Mouse (Mus musculus) testis, postnatal 14 days (tissue): ENCODE data around the gene Zfp148.
A peak's percentile ranks its signal among the peaks of the same experiment; 100 is the strongest.
"Not testable (repeated sequence)": the region's sequence is repeated elsewhere in the genome, so short reads cannot be mapped to it uniquely, and the experiment has no call there.

Source experiments
- DNase-seq: peaks from one replicate; pipeline ENCODE4 v3.0.0; 2021; ENCODE audit warnings: low spot score

The Zfp148 gene

GRCm38 (mm10) chr16:33381614-33382245 lies 1.1 kb downstream of the Zfp148 start:
- DNase-seq = no peak

- no peak for DNase-seq
Measured at GRCm38 (mm10) chr16:33382341-33382740, 1.7 kb downstream of the Zfp148 start.

GRCm38 (mm10) chr16:33383584-33383983 lies 2.9 kb downstream of the Zfp148 start:
- no peak for DNase-seq

- DNase-seq = not testable (repeated sequence)
Measured at GRCm38 (mm10) chr16:33384057-33384456, 3.4 kb downstream of the Zfp148 start.

GRCm38 (mm10) chr16:33387013-33387412 lies 6.4 kb downstream of the Zfp148 start:
- DNase-seq = no peak

GRCm38 (mm10) chr16:33387420-33387819 lies 6.8 kb downstream of the Zfp148 start:
- no peak for DNase-seq

- peak; percentile 85 for DNase-seq
Measured at GRCm38 (mm10) chr16:33399913-33400782, 19.5 kb downstream of the Zfp148 start.

- DNase-seq = no peak
Measured at GRCm38 (mm10) chr16:33400943-33401342, 20.3 kb downstream of the Zfp148 start.

GRCm38 (mm10) chr16:33403258-33403657 lies 22.6 kb downstream of the Zfp148 start:
- no peak for DNase-seq

- DNase-seq = no peak
Measured at GRCm38 (mm10) chr16:33404055-33404454, 23.4 kb downstream of the Zfp148 start.

- no peak for DNase-seq
Measured at GRCm38 (mm10) chr16:33405487-33405886, 24.9 kb downstream of the Zfp148 start.

- DNase-seq = no peak
Measured at GRCm38 (mm10) chr16:33410151-33410550, 29.5 kb downstream of the Zfp148 start.

GRCm38 (mm10) chr16:33410605-33411004 lies 30.0 kb downstream of the Zfp148 start:
- DNase-seq = no peak

GRCm38 (mm10) chr16:33414191-33414590 lies 33.6 kb downstream of the Zfp148 start:
- DNase-seq = no peak

- no peak for DNase-seq
Measured at GRCm38 (mm10) chr16:33415607-33416006, 35.0 kb downstream of the Zfp148 start.

GRCm38 (mm10) chr16:33428327-33428726 lies 47.7 kb downstream of the Zfp148 start:
- DNase-seq = no peak

GRCm38 (mm10) chr16:33431660-33432059 lies 51.0 kb downstream of the Zfp148 start:
- DNase-seq = no peak

GRCm38 (mm10) chr16:33441065-33441464 lies 60.4 kb downstream of the Zfp148 start:
- DNase-seq = no peak

- DNase-seq = no peak
Measured at GRCm38 (mm10) chr16:33446830-33447229, 66.2 kb downstream of the Zfp148 start.

- no peak for DNase-seq
Measured at GRCm38 (mm10) chr16:33453826-33454225, 73.2 kb downstream of the Zfp148 start.

- DNase-seq = no peak
Measured at GRCm38 (mm10) chr16:33454306-33454705, 73.7 kb downstream of the Zfp148 start.

GRCm38 (mm10) chr16:33455263-33455910 lies 74.8 kb downstream of the Zfp148 start:
- DNase-seq = no peak

GRCm38 (mm10) chr16:33459101-33459500 lies 78.5 kb downstream of the Zfp148 start:
- no peak for DNase-seq
